Mouse (Mus musculus) forebrain, postnatal 0 days (tissue): ENCODE measurements around the gene Mrpl46. TPM values are rescaled to one million over a fixed set of nuclear protein-coding genes. Genes with fewer than 3 reads are reported as not detected.

Source experiments
- ATAC-seq: fragments of 200-750 bp; cut with Nextera tagmentation; 2 replicates; pipeline ENCODE4 v1.8.0; 2017; ENCODE audit warnings: mild to moderate bottlenecking, moderate library complexity
- DNase-seq: peaks from one replicate; pipeline ENCODE4 v3.0.0-alpha.2; 2015
- H3K27ac ChIP-seq: fragments of 300-500 bp; sonication (generic); 2 replicates; pipeline ENCODE4 v1.5.1; 2014; ENCODE audit warnings: low read depth, mild to moderate bottlenecking, antibody characterized with exemption, low read length, moderate library complexity, mixed read lengths
- H3K27me3 ChIP-seq: fragments of 300-500 bp; sonication (generic); 2 replicates; pipeline ENCODE4 v1.6.1; 2014; ENCODE audit warnings: mild to moderate bottlenecking, low read length, mixed read lengths; ENCODE audit not compliant: insufficient read depth
- H3K36me3 ChIP-seq: fragments of 300-500 bp; sonication (generic); 2 replicates; pipeline ENCODE4 v1.6.1; 2014; ENCODE audit warnings: mild to moderate bottlenecking, moderate library complexity; ENCODE audit not compliant: insufficient read depth
- H3K4me1 ChIP-seq: fragments of 300-500 bp; sonication (generic); 2 replicates; pipeline ENCODE4 v1.6.1; 2014; ENCODE audit warnings: antibody characterized with exemption; ENCODE audit not compliant: insufficient read depth
- H3K4me2 ChIP-seq: fragments of 300-500 bp; sonication (generic); 2 replicates; pipeline ENCODE4 v1.6.1; 2014; ENCODE audit warnings: low read depth, mild to moderate bottlenecking, moderate library complexity
- H3K4me3 ChIP-seq: fragments of 300-500 bp; sonication (generic); 2 replicates; pipeline ENCODE4 v1.5.1; 2014; ENCODE audit warnings: low read depth, low read length, mixed read lengths
- H3K9ac ChIP-seq: fragments of 300-500 bp; sonication (generic); 2 replicates; pipeline ENCODE4 v1.6.1; 2014; ENCODE audit warnings: mild to moderate bottlenecking
- H3K9me3 ChIP-seq: fragments of 300-500 bp; sonication (generic); 2 replicates; pipeline ENCODE4 v1.6.1; 2016; ENCODE audit warnings: low read length
- CTCF ChIP-seq: sonication (generic); IDR thresholded peaks from 2 replicates; pipeline ENCODE4 v1.5.1; 2016; ENCODE audit warnings: antibody characterized with exemption, control low read depth, low read depth
- WGBS: fragments of 180-500 bp; shearing (Covaris S2); extraction: QIAGEN DNeasy Blood & Tissue Kit; methylation state at CpG from one replicate; pipeline ENCODE4 v1.1.7; 2014; 5-methylcytosine and 5-hydroxymethylcytosine counted together
- polyA plus RNA-seq: library from polyadenylated mRNA; unstranded; fragments of >200 nt; fragmentation: Nextera tagmentation; extraction: Ambion mirVana; gene quantifications from 2 replicates; pipeline ENCODE4 v1.2.1, GENCODE M21; 2015
- total RNA-seq: library from RNA; depleted of rRNA; stranded (reverse); fragments of >200 nt; gene quantifications from 2 replicates; pipeline ENCODE4 v1.2.3, GENCODE M21; 2014; rRNA removed

Gene Mrpl46
- 33.2 and 39.9 TPM in 2 replicates for total RNA-seq
- 63.9 and 74.8 TPM in 2 replicates for polyA plus RNA-seq

DNA sequence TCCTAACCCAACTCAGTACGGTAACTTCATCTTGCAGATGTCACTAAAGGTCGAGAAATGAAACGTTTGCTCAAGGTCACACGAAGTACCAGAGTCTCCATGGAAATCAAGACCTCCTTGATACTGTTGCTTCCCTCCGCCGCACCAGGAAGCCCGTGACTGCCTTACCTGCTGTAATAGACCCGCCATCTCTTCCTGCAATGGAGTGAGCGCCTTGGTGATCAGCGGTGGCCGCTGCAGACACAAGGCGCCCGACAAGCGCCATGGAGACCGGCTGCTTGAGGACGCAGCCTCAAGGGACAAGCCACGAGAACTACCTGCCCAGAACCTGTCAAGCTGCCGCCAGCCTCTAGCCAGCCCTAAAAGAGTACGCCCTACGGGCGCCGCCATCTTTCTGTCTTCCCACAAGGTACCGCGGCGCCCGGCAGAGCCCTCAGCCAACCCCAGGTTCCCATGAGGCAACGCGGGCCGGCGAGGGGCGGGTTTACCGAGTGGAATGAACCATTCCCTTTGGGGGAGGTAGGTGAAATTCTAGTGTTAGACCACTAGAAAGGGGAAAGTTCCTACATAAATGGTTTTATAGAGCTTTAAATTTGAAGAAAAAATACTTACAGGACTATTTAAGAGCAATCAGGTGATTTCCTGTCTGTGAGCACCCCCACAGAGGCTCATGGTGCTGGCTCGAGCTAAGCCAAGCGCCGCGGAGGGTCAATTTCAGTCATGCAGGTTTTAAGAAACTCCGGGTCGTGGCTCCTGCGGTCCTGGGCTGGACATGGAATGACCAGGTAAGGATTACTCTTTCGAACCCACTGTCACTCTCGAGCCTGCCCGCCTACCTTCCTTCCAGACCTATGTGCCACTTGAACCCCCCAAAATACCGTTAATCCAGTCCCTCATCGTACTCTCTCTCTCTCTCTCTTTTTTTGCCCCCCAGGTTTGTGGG lies at the start of gene Mrpl46, which contains the start of gene Mrps11:
Mrpl46 (minus strand) TSS at position 893 of the 943 bp plus-strand sequence.
Mrps11 (plus strand) TSS at position 481 of the 943 bp plus-strand sequence.
- peak; percentile 94 for DNase-seq
- peak within 1 kb of the TSS; percentile 93 for H3K4me2 ChIP-seq
- TF ChIP-seq CTCF = no peak; the same call in 1 of the 2 replicates
- H3K9ac ChIP-seq = peak within 1 kb of the TSS; percentile 71
- H3K9me3 ChIP-seq = no peaks in the 10 kb centered on the region
- H3K4me3 ChIP-seq = peak within 1 kb of the TSS; percentile 63
- H3K36me3 ChIP-seq = peaks cover 23% of the 10 kb centered on the region
- H3K4me1 ChIP-seq = peaks cover 6% of the 10 kb centered on the region
- ATAC-seq = peak; percentile 100
- H3K27me3 ChIP-seq = no peaks in the 10 kb centered on the region
- WGBS = under 1% methylated on average over 44 of the region's 44 CpGs
- peak within 1 kb of the TSS; percentile 69 for H3K27ac ChIP-seq

DNA sequence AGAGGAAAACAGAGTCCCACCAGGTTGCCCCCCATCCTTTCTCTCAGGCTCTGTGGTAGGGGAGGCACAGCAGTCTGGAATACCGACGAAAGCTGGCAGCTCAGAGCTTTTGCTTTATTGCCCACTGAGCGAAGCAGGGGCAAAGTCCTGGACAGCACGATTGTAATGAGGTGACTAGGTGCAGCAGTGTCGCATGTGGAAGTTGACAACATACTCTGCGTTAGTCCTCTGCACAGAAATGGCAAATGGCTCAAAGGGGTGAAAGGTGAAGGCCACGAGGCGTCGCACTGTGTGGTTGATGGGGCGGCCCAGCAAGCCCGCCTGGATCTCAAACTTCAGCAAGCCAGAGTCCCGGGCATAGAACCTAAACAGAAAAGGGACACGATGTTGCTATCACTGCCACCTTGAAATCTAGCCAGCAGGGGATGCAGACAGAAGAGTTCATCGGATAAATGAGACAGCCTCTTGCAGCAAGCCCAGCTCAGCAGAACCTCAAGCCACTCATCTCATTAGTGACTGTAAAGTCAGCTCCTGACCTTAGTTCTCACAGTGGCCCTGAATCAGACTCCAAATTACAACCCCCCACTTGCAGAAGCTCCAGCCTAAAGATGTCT lies 44.5 kb upstream of the Mrpl46 start:
- 89% methylated on average over 14 of the region's 14 CpGs for WGBS
- no peaks in the 10 kb centered on the region for H3K4me1 ChIP-seq
- H3K9me3 ChIP-seq = no peaks in the 10 kb centered on the region

DNA sequence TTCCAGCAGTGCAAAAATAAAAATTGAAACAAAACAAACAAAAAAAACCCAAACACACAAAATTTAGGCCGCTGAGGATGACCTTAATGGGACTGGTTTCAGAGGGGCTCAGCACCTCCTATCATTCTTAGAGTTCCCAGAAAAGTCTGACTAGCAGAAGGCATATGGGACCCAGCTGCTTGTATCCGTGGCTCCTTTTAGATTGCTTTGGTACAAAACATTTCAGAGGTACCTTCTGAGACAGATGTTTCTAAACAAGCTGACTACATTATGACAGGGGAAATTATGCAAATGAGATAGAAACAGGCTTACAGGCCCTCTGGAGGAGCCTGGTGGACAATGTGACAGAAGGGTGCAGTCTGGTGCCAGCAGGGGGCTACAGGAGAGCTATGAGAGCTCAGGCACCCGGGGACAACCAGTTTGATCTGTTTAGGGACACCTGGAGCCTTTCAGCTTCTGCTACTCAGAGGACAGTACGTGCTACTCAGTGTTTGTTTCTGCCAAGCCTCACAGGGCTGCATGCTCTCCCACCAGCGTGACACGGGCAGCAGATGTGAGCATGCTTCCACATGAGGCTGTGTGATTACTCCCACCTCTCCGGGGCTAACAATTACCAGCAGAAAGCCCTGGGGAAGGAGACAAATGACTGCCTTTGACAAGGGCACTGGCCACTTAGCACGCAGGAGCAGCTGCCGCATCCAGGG lies 43.5 kb upstream of the Mrpl46 start:
- H3K4me2 ChIP-seq = no peak overlapping the region
- WGBS = 57% methylated on average over 9 of the region's 9 CpGs
- no peaks in the 10 kb centered on the region for H3K9me3 ChIP-seq
- H3K9ac ChIP-seq = no peak overlapping the region
- peak; percentile 53 for ATAC-seq
- H3K36me3 ChIP-seq = peaks cover 21% of the 10 kb centered on the region
- no peak overlapping the region for H3K4me3 ChIP-seq
- no peaks in the 10 kb centered on the region for H3K27me3 ChIP-seq
- no peak for DNase-seq
- H3K4me1 ChIP-seq = no peaks in the 10 kb centered on the region
- no peak overlapping the region for H3K27ac ChIP-seq
- TF ChIP-seq CTCF = peak; percentile 31; the same call in 1 of the 2 replicates

More for the DNA sequence above, 44.5 kb upstream of the Mrpl46 start:
- H3K27ac ChIP-seq = no peak overlapping the region
- H3K27me3 ChIP-seq = no peaks in the 10 kb centered on the region
- no peak overlapping the region for H3K9ac ChIP-seq
- no peak for TF ChIP-seq CTCF
- no peak for ATAC-seq
- H3K36me3 ChIP-seq = peaks cover 20% of the 10 kb centered on the region
- H3K4me2 ChIP-seq = no peak overlapping the region
- H3K4me3 ChIP-seq = no peak overlapping the region
- no peak for DNase-seq

DNA sequence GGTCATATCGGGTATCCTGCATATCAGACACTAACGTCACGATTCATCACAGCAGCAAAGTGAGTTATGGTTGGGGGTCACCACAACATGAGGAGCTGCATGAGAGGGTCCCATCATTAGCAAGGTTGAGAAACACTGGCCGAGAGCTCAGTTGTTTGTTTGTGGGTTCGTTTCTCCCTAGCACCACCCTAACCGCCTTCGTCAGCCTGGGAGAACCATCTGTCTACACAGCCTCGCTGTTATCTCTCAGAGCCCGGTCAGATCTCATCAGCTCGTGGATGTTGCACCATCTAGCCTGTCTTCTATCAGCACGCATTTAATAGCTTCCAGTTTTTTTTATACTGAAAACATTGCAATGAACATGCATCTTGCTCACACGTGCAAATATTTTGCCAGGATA lies 35.0 kb upstream of the Mrpl46 start:
- no peak overlapping the region for H3K9ac ChIP-seq
- no peaks in the 10 kb centered on the region for H3K9me3 ChIP-seq
- ATAC-seq (no peak), DNase-seq (no peak)
- no peak overlapping the region for H3K4me3 ChIP-seq
- WGBS = 80% methylated on average over 12 of the region's 12 CpGs
- no peaks in the 10 kb centered on the region for H3K27me3 ChIP-seq
- no peak overlapping the region for H3K27ac ChIP-seq
- TF ChIP-seq CTCF = no peak
- H3K4me1 ChIP-seq = no peaks in the 10 kb centered on the region
- H3K4me2 ChIP-seq = no peak overlapping the region
- peaks cover 11% of the 10 kb centered on the region; the same call in 1 of the 2 replicates for H3K36me3 ChIP-seq

DNA sequence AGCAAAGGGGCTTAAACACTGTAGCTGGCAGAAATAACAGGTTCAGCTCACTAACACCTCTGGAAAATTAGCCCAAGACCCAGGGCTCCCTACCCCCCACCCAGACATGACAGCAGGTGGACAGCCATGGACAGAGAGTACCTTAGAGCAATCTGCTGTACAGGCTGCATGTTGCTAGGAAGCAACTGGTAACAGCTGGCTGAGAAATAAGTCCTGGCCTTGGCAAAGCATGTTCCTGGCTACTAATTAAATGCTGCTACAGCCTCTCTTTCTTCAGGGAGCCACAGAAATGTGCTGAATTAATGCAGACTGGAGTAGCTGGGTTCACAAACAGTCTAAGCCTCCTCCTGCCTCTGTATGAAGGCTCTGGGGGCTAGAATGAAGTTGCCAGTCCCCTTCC lies 31.4 kb upstream of the Mrpl46 start:
- no peaks in the 10 kb centered on the region for H3K27me3 ChIP-seq
- no peak overlapping the region for H3K4me3 ChIP-seq
- no peak for TF ChIP-seq CTCF
- no peak overlapping the region for H3K9ac ChIP-seq
- H3K4me2 ChIP-seq = no peak overlapping the region
- H3K36me3 ChIP-seq = no peaks in the 10 kb centered on the region
- H3K9me3 ChIP-seq = no peaks in the 10 kb centered on the region
- DNase-seq (no peak), ATAC-seq (peak; percentile 56)
- no peak overlapping the region for H3K27ac ChIP-seq
- no peaks in the 10 kb centered on the region for H3K4me1 ChIP-seq

DNA sequence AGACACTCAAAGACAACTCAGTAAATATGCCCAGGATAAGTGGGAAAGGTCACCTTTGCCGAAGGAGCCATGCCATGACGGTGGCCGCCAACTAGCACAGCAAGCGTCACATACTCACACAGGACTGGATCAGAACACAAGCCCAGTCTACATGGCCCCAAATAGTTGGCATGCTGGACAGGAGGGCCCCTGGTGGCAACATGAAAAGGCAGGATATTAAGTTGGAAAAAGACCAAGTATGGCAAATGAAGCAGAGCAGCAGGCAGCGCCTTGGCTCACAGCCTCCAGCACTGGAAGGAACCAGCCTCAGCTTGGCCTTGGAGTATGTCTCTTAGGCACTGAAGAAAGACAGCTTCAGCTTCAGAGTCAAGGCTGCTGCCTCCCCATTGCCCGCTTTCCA lies 30.5 kb upstream of the Mrpl46 start:
- 78% methylated on average over 6 of the region's 6 CpGs for WGBS
- Histone ChIP-seq H3K4me3 (no peak overlapping the region), H3K36me3 (no peaks in the 10 kb centered on the region), H3K9me3 (no peaks in the 10 kb centered on the region), H3K4me2 (no peak overlapping the region), H3K4me1 (no peaks in the 10 kb centered on the region), H3K9ac (no peak overlapping the region), H3K27ac (0 out of 2 replicates have a peak overlapping the region, but pooled peaks have one; percentile 4), H3K27me3 (no peaks in the 10 kb centered on the region)
- 0 out of 2 replicates have a peak, but pooled peaks have one; percentile 9 for TF ChIP-seq CTCF
- DNase-seq (peak; percentile 16), ATAC-seq (no peak; the same call in 1 of the 2 replicates)
